Mouse (Mus musculus) MEL-GATA-1-ER (cell line): ENCODE results near the gene Arvcf.

Source experiments
- DNase-seq: peaks from one replicate; pipeline ENCODE4 v3.0.0-alpha.2; 2012; ENCODE audit warnings: low read depth; ENCODE audit errors: extremely low read depth

The Arvcf gene

GRCm38 (mm10) chr16:18387704-18388582 is 40.0 kb downstream of the Arvcf start:
- DNase-seq: peak; percentile 81

DNA sequence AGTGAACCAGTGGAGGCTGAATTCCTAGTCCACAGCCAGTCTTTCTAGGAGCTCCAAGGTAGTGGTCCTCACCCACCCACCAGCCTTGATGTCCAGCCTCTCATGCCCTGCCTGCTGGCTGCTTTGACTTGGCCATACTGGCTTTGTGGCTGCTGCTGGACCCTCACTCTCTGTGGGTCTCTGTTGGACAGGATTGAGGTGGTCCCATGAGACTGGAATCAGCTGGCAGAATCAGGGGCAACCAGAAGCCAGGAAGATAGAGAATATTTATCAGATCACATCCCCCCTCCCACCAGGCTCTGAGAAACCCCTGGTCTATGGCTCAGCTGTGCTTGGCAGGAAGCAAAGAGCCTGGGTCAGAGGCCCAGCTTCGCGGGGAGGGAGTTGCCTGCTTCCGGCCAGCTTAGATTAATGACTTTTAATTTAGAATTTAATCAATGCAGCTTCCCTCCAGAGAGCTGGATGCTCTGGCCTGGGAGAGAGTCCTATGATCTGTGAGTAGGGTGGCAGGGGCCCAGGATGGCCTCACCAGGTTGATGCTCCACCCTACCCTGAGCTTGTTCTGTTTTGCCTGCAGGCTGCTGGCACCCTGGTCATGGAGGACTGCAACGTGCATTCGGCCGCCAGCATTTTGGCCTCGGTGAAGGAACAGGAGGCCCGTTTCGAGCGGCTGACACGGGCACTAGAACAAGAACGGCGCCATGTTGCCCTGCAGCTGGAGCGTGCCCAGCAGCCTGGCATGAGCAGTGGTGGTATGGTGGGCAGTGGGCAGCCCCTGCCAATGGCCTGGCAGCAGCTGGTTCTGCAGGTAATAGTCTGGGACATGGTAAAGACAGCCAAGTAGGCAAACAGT is 40.8 kb downstream of the Arvcf start:
- no peak for DNase-seq

GRCm38 (mm10) chr16:18390399-18390798 is 42.4 kb downstream of the Arvcf start:
- DNase-seq: no peak

- no peak for DNase-seq
These were observed 43.1 kb downstream of the Arvcf start for GRCm38 (mm10) chr16:18391127-18391526.

GRCm38 (mm10) chr16:18391728-18392127 is 43.7 kb downstream of the Arvcf start:
- DNase-seq: no peak

DNA sequence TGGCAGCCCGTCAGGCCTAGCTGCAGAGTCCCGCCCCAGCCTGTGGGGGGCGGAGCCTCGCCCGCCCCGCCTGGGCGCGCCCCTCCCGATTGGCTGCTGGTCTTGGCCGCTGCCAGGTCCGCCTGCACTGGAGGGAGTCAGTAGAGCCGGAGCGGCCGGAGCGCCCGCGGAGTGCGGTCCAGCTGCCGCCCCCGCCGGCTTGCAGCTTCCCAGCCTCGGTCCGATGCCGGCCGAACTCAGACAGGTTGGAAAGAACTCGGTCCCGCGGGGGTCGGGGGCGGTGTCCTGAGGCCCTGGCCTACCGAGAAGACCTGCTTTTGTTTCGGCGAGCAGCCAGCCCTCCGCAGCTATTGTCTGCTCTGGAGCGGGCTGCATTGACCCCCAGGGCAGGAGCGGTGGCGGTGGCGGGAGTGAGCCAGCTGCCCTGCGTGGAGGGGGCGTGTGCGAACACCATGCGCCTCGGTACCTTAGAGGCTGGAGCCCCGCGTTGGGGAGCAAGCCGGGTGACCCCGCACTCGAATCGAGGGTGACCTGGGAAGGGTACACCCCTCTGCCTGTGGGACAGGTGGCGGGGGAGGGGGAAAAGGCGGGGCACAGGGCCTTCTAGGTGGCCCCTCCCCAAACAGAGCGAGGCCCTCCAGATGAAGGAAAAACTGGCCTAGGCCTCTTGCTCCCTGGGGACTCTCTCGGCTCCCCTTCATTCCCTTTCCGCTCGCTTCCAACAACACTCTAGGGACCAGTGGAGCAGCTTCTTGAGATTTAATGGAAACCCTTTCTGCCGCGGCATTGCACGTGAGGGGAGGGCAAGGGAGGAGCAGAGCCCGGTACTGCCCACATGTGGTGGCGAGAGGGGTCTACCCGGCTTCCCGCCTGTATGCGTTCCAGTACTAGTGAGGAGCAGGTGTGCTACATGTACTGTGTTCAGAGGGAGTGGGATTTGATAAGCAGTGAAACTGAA is 44.8 kb downstream of the Arvcf start:
- DNase-seq: peak; percentile 53

- no peak for DNase-seq
These were observed 45.6 kb downstream of the Arvcf start for GRCm38 (mm10) chr16:18393595-18393994.

GRCm38 (mm10) chr16:18394056-18394455 is 46.1 kb downstream of the Arvcf start:
- DNase-seq: no peak

GRCm38 (mm10) chr16:18394777-18395619 is 47.0 kb downstream of the Arvcf start:
- DNase-seq: no peak

- no peak for DNase-seq
These were observed 47.6 kb downstream of the Arvcf start for GRCm38 (mm10) chr16:18395620-18396036.

GRCm38 (mm10) chr16:18396201-18396600 is 48.2 kb downstream of the Arvcf start:
- DNase-seq: no peak

GRCm38 (mm10) chr16:18396791-18397621 is 49.0 kb downstream of the Arvcf start:
- no peak for DNase-seq

GRCm38 (mm10) chr16:18400028-18400427 is 52.0 kb downstream of the Arvcf start:
- DNase-seq: no peak

GRCm38 (mm10) chr16:18400472-18401216 is 52.7 kb downstream of the Arvcf start:
- DNase-seq: no peak

- no peak for DNase-seq
These were observed 55.3 kb downstream of the Arvcf start for GRCm38 (mm10) chr16:18403285-18403684.

GRCm38 (mm10) chr16:18405091-18405854 is 57.3 kb downstream of the Arvcf start:
- DNase-seq: no peak

DNA sequence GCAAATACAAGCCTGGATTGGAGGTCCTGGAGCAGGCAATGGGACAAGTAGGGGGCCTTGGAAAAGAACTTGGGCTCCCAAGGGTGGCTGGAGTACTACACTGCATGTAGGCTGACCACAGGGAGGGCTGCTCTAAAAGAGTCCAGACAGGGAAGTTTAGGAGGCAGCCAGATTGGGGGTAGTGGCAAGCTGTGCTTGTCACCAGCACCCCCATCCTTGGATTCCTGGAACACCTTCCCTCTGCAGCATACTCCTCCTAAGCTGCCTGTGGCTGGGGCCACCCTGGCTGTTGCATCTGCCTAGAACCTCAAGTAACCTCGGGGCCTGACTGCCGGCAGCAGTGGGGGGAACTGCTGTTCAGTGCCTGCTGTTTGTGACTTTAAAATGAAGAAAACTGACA is 57.9 kb downstream of the Arvcf start:
- DNase-seq: no peak

DNA sequence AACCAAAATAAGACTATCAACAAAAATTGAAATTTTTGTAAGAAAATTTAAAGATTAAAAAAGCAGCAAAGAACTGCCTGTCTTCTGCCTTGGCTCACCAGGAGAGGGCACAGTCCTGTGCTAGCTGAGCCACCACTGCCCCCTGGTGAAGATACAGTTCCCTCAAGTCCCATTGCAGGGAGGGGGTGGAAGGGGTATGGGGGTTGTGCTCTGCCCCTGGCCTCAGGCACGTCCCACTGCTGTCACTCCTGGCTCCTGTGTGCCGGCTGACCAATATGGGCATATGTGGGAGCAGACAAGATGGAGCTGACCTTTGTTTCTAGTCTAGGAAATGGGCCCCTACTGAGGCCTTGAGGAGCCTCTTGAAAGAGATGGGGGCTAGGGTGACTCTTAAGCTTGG is 58.3 kb downstream of the Arvcf start:
- no peak for DNase-seq
